ENCODE assay signal across 7 mouse cellular contexts in genomic region chr19:58454261-58455060, GRCm38 (mm10). TPM values are rescaled to one million over a fixed set of nuclear protein-coding genes. Genes with fewer than 3 reads are reported as not detected.
A peak's percentile ranks its signal among the peaks of the same experiment; 100 is the strongest.
DNase-seq lines count a peak whose midpoint lies in the region; ATAC-seq lines count a peak whose summit lies in the region.

No protein-coding gene starts in this region.

- intact Hi-C loops in left cerebral cortex, postnatal 14 days (cut with DNase I) = no loop called here

- H3K36me3 ChIP-seq in intestine, embryonic 14.5 days (ENCODE audit: control insufficient read depth, insufficient read depth, low read length) = no peaks in the 10 kb centered on the region
- H3K36me3 ChIP-seq in megakaryocyte, embryonic 14.5 days (replicated peaks; ENCODE audit: low read length) = no peaks in the 10 kb centered on the region

- H3K9me3 ChIP-seq in intestine, embryonic 14.5 days (ENCODE audit: control insufficient read depth, low read length) = no peaks in the 10 kb centered on the region
- H3K9me3 ChIP-seq in megakaryocyte, embryonic 14.5 days = 0 out of 2 replicates have a peak, but pooled peaks cover 8% of the 10 kb centered on the region

- H3K4me2 ChIP-seq in intestine, embryonic 14.5 days (ENCODE audit: low read length) = peak overlapping the region; percentile 98

- under 1% methylated on average over 61 of the region's 61 CpGs for WGBS in intestine, embryonic 14.5 days

- peak overlapping the region; percentile 57 for H3K4me3 ChIP-seq in intestine, embryonic 14.5 days (ENCODE audit: low read depth, low read length)
- H3K4me3 ChIP-seq in megakaryocyte, embryonic 14.5 days (replicated peaks) = peak overlapping the region; percentile 82

- peak; percentile 51 for ATAC-seq in intestine, embryonic 14.5 days (replicated peaks; ENCODE audit: low FRiP score, low TSS enrichment, low read depth)

- peak; percentile 14 for DNase-seq in T-cell, adult 2 months (ENCODE audit: low spot score)
- peak; percentile 55 for DNase-seq in embryo, embryonic 10 days (ENCODE audit: low spot score)
- DNase-seq in gastrocnemius, postnatal 25 days = peak; percentile 28
- peak; percentile 84 for DNase-seq in intestine, embryonic 14.5 days (ENCODE audit: low spot score)
- DNase-seq in left cerebral cortex, postnatal 14 days (ENCODE audit: low spot score in 2 of 2) = peak; percentile 44 to 48
- DNase-seq in right cerebral cortex, postnatal 25 days = peak; percentile 50

- peak overlapping the region; percentile 51 for H3K9ac ChIP-seq in intestine, embryonic 14.5 days (ENCODE audit: low read length)

- peaks cover 37% of the 10 kb centered on the region for H3K4me1 ChIP-seq in intestine, embryonic 14.5 days (replicated peaks; ENCODE audit: control insufficient read depth, insufficient read depth, low read length)
- peaks cover 31% of the 10 kb centered on the region for H3K4me1 ChIP-seq in megakaryocyte, embryonic 14.5 days

- H3K27me3 ChIP-seq in intestine, embryonic 14.5 days (replicated peaks; ENCODE audit: control insufficient read depth, insufficient read depth, low read length) = peaks cover 23% of the 10 kb centered on the region; the same call in 1 of the 2 replicates
- H3K27me3 ChIP-seq in megakaryocyte, embryonic 14.5 days (replicated peaks) = peaks cover 80% of the 10 kb centered on the region

- H3K27ac ChIP-seq in intestine, embryonic 14.5 days (ENCODE audit: low read depth) = peak overlapping the region; percentile 65

RNA-seq across cellular contexts. Expression of gene Gfra1, which starts 1.2 kb away (rescaled TPM):
- 1 to 10 TPM; 2.1 to 3.2 TPM for total RNA-seq in gastrocnemius, postnatal 25 days (2021)
- 34.3 and 41.3 TPM in 2 replicates for polyA plus RNA-seq in intestine, embryonic 14.5 days (2014; fragmentation: Nextera tagmentation; extraction: Ambion mirVana)
- 10 to 100 TPM; 29.3 to 31.9 TPM for total RNA-seq in left cerebral cortex, postnatal 14 days (2021)
- not detected in 2 replicates for polyA plus RNA-seq in megakaryocyte, embryonic 14.5 days (2012; ENCODE audit: insufficient read depth, low replicate concordance)

RNA-seq across cellular contexts. Expression of gene Ccdc172, which starts 57.3 kb away (rescaled TPM):
- total RNA-seq in gastrocnemius, postnatal 25 days (2021) = not detected
- polyA plus RNA-seq in intestine, embryonic 14.5 days (2014; fragmentation: Nextera tagmentation; extraction: Ambion mirVana) = not detected in 2 replicates
- total RNA-seq in left cerebral cortex, postnatal 14 days (2021) = under 1 TPM in 1 of 2 experiments, not detected in 1; 0.35 TPM
- polyA plus RNA-seq in megakaryocyte, embryonic 14.5 days (2012; ENCODE audit: insufficient read depth, low replicate concordance) = not detected in 2 replicates

Comparison
In these comparisons a context has a peak if more than half of its experiments do, and no peak if none do; other contexts are left out.
1. Peak in every context shown above with its lines: DNase-seq, ATAC-seq, H3K4me3 ChIP-seq and H3K27ac ChIP-seq.
2. DNase-seq: peak in every context shown above with its lines; median percentile 84 in intestine, embryonic 14.5 days; 55 in embryo, embryonic 10 days; 50 in right cerebral cortex, postnatal 25 days; 46 in left cerebral cortex, postnatal 14 days; 28 in gastrocnemius, postnatal 25 days; 14 in T-cell, adult 2 months.
3. RNA of gene Gfra1, which starts 1.2 kb away (total RNA-seq): 29.3 to 31.9 TPM in left cerebral cortex, postnatal 14 days; 2.1 to 3.2 TPM in gastrocnemius, postnatal 25 days; every median in the first group is over 4 times any median in the second.